Mouse (Mus musculus): ENCODE data around the gene Fam129b. TPM values are rescaled to one million over a fixed set of nuclear protein-coding genes. Genes with fewer than 3 reads are reported as not detected.
"Not testable (repeated sequence)": the region's sequence is repeated elsewhere in the genome, so short reads cannot be mapped to it uniquely, and the experiment has no call there.

Fam129b gene
- total RNA-seq (2015) (18.4 and 20.9 TPM in 2 replicates), total RNA-seq (2017) (38.3 and 40.7 TPM in 2 replicates)

DNA sequence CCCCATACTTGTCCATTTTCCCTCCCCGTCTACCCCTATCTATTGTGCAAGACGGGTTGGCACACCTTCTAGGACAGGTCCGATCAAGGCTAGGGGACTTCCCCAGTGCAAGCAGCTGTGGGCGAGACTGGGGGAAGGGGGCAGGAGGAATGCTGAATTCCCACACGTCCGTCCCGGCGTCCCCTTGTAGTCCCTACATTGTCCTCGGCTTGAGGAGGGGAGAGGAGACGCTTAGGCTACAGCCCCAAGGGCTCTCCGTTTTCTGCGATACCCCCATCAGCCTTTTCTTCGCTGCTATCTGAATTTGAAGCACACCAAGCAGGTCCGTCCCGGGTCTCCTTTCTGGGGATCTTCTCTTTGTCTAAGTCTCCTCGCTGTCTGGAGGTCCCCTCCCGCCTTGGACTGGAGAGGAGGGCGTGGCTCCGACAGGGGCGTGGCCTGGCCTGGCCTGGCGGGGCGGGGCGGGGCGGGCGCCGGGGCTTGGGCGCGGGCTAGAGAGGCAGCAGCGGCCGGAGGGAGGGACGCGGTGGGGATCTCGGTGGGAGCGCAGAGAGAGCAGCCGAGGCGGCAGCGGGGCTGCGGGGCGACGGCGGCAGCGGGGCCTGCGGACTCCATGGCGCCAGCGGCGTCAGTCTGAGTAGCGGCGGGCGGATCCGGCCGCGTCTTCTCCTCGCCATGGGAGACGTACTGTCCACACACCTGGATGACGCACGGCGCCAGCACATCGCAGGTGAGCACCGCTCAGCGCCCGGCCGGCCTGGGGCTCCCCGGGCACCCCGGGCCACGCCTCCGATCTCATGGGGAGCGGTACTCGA, at the start of gene Fam129b:
Gene Fam129b (plus strand): TSS at position 440 of the 815 bp plus-strand sequence.
- peak; percentile 79 for ATAC-seq (ENCODE audit: poor library complexity, severe bottlenecking)

- ATAC-seq (ENCODE audit: poor library complexity, severe bottlenecking): no peak
Observed at GRCm38 (mm10) chr2:32828979-32829676, 46.8 kb upstream of the Fam129b start.

GRCm38 (mm10) chr2:32834496-32834895, 41.4 kb upstream of the Fam129b start:
- ATAC-seq (ENCODE audit: poor library complexity, severe bottlenecking): no peak

DNA sequence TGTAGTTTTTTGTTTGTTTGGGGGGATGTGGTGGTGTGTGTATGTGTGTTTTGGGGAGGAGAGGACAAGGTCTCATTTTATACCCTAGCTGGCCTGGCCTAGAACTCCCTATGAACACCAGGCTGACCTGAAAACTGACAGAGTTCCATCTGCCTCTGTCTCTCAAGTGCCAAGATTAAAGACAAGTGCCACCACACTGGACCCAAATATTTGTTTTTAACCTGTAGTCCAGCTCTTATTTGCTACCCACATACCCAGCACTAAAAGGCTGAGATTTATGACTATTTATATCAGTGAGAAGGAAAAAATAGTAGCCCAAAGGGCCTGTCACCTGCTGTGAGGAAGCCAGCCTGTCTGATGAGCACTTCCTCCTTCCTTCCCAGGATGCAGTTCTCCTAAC, 40.3 kb upstream of the Fam129b start:
- ATAC-seq (ENCODE audit: poor library complexity, severe bottlenecking): no peak

DNA sequence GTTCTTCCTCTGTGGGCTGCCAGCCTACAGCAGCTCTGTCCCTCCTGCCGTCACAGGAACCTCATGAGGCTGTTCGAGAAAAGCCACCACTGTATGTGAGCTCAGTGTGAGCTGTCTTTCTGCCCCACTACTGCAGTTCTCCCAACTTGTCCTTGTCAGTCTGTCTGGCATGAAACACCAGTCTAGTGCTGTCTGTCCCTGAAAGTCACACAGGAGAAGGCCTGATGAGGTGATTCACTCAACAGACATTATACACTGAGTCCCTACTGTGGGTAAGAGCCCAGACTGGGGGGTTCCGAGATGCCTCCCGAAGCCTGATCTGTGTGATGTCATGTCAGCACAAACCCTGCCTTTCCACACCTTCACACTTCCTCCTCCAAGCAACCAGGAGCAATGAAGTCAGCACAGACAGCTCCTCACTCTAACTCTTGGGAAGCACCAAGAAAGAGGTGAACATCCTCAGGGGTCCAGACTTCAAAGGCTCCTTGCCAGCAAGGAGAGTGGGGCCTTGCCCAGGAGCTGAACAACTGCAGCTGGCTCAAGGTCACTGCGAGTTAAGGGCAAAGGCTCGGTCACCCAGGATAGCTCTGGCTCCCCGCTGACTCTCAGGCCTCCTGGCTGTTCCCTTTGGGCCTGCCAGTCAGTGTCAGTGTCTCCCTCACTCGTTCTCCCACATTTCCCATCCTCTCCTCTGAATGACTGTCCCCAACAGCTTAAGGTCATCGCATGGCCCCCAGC, 37.6 kb upstream of the Fam129b start:
- ATAC-seq (ENCODE audit: poor library complexity, severe bottlenecking): no peak

DNA sequence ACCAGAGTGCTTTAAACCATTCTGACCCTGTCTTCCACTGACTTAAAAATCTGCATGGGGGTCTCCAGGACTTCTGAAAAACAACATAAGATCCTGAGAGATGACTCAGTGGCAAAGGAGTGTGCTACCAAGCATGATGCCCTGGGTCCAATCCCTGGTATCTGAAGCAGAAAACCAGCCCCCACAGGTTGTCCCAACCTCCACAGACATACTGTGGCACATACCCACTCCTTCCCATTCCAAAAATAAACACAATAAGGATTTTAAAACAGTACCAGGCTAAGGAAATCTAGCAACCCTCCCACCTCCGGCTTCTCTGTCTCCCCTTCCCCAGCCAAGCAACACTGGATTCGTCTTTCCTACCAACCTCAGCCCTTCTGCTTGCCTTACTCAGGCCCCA, 36.7 kb upstream of the Fam129b start:
- no peak for ATAC-seq (ENCODE audit: poor library complexity, severe bottlenecking)

GRCm38 (mm10) chr2:32841099-32841498, 34.8 kb upstream of the Fam129b start:
- no peak for ATAC-seq (ENCODE audit: poor library complexity, severe bottlenecking)

DNA sequence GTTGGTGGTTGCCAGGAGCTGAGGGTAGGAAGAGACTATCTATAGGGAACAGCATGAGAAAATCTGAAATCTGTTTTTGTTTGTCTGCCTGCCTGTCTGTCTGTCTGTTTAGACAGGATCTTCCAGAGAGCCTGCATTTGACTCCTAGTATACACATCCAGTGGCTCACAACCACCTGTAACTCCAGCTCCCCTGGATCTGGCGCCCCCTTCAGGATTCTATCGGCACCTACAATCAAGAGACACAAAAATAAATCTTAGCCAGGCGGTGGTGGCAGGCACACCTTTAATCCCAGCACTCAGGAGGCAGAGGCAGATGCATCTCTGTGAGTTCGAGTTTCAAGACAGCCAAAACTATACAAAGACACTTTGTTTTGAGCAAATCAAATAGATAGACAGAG, 33.4 kb upstream of the Fam129b start:
- ATAC-seq (ENCODE audit: poor library complexity, severe bottlenecking): no peak

- ATAC-seq (ENCODE audit: poor library complexity, severe bottlenecking): no peak
Observed at GRCm38 (mm10) chr2:32845572-32846100, 30.3 kb upstream of the Fam129b start.

GRCm38 (mm10) chr2:32846101-32846804, 29.7 kb upstream of the Fam129b start:
- ATAC-seq (ENCODE audit: poor library complexity, severe bottlenecking): 0 out of 2 replicates have a peak, but pooled peaks have one; percentile 10

DNA sequence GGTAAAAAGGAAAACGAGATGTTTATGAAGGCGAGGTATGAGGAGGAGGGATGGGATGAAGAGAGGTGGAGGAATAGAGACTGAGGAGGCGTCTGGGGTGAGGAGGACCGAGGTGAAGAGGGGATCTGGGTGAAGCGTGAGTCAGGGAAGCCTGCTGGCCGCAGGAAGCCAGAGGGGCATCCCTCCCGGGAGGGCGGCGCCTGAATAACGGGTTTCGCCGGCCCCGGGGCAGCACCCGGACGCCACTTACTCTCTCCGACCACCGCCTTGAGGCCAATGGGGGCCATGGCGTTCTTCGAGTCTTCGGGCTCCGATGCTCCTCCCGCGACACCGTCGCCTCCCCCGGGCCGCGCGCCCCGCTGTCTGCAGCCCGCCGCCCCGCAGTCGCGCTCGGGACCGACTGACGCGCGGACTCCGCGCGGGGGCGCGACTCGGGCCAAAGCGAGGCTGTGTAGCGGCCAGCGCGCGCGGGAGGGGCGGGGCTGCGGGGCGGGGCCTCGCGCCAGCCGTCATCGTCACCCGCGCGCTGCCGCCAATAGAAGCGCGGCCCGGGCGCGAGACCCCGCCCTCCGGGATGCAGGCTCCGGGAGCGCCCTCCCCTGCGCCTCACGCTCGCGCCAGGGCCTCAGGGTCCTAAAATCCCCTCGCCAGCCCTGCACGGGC, 29.0 kb upstream of the Fam129b start, which contains the start of gene Stxbp1:
Gene Stxbp1 (minus strand): TSS at position 441 of the 663 bp plus-strand sequence.
- ATAC-seq (ENCODE audit: poor library complexity, severe bottlenecking): peak; percentile 96

DNA sequence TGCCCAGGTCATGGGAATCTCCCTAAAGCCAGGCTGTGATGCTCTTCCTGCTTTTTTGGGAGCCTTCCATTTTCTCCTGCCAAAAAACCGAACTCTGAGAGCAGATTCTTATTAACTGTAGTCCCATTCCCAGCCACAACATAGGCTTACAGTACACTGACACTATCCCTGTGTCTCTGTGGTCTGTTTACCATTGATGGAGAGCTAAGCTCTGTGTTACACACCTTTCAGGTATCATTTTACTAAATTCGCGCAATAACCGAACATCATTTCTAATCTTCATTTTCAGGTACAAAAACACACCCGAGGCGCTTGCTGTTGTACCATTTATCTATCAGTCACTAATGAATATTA, 28.5 kb upstream of the Fam129b start:
- peak; percentile 23; the same call in 1 of the 2 replicates for ATAC-seq (ENCODE audit: poor library complexity, severe bottlenecking)

DNA sequence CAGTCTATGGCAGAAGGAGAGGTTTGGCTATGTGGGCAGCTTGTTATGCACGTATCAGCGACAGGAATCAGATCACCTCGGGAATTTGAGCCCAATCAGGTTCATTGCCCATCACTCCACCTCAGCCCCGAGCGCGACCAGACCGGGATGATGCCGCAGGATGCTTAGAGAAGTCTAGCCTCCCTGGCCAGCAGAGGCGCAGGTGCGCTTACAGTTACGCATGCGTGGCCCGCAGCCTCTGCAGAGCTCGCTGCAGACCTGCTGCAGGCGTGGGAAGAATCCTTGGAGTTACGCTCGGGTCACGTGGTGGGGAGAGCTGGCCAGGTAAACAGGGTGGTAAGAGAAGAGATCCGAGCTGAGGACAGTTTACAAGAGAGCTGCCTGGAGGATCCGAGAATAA, 23.8 kb upstream of the Fam129b start:
- ATAC-seq (ENCODE audit: poor library complexity, severe bottlenecking): no peak

DNA sequence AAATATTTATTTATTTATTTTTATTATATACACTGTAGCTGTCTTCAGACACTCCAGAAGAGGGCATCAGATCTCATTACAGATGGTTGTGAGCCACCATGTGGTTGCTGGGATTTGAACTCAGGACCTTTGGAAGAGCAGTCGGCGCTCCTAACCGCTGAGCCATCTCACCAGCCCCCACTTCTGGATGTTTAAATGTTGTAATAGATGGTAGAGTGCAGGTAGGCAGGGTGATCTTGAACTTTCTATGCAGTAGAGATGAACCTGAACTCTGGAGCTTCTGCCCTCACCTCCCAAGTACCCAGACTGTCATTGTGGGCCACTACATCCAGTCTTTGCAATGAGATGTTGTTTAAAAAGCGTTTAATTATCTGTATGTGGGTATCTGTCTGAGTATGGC, 22.2 kb upstream of the Fam129b start:
- ATAC-seq (ENCODE audit: poor library complexity, severe bottlenecking): not testable (repeated sequence)

GRCm38 (mm10) chr2:32854206-32854605, 21.7 kb upstream of the Fam129b start:
- peak; percentile 78 for ATAC-seq (ENCODE audit: poor library complexity, severe bottlenecking)

DNA sequence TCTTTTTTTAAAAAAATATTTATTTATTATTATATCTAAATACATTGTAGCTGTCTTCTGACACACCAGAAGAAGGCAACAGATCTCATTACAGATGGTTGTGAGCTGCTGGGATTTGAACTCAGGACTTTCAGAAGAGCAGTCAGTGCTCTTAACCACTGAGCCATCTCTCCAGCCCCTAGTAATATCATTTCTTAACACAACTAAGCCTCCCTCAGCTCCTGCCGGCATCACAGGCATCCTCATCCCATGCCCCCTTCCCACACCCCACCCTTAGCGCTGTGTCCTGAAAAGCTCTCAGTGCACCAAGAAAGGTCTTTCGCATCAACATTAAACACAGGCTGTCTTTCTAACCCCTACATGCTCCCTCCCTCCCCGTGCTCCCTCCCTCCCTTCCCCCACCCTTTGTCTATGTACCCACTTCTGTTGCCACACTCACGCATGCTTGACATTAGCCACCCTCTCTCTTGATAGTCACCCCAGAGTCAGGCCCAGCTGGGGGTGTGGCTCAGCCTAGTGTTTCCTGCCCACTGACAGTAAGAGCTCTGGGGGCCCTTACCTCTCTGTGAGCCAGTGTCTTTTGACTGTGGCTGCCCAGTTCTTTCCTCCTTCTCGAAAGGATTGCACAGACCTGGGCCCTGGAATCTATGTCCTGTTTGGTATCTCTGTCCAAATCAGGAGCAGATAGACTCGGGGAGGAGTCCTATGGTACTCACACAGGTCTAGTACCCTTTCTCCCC, 20.7 kb upstream of the Fam129b start:
- no peak for ATAC-seq (ENCODE audit: poor library complexity, severe bottlenecking)

- no peak for ATAC-seq (ENCODE audit: poor library complexity, severe bottlenecking)
Observed at GRCm38 (mm10) chr2:32855790-32856465, 20.0 kb upstream of the Fam129b start.

GRCm38 (mm10) chr2:32857584-32857983, 18.3 kb upstream of the Fam129b start:
- peak; percentile 90 for ATAC-seq (ENCODE audit: poor library complexity, severe bottlenecking)

All from megakaryocyte, adult 5-6 weeks (primary cell).